Mouse (Mus musculus) limb, embryonic 14.5 days (tissue): ENCODE measurements at regions not wholly inside any gene's neighbourhood (a gene's known extent, or its start where the extent isn't known, plus 50 kb on each side); places are given as distances from the start of the nearest gene placed in this dataset.

Experiments
- ATAC-seq: fragments of 200-750 bp; cut with Nextera tagmentation; 2 replicates; pipeline ENCODE4 v1.8.0; 2017; ENCODE audit warnings: low read depth, moderate number of reproducible peaks, moderate TSS enrichment; ENCODE audit not compliant: low FRiP score
- DNase-seq: peaks from one replicate; pipeline ENCODE4 v3.0.0-alpha.2; 2015; ENCODE audit warnings: low spot score
- H3K27ac ChIP-seq: fragments of 300-500 bp; sonication (generic); replicated peaks from 2 replicates; pipeline ENCODE4 v1.5.1; 2014; ENCODE audit warnings: low read depth, mild to moderate bottlenecking, low read length, moderate library complexity, mixed read lengths
- H3K27me3 ChIP-seq: fragments of 300-500 bp; sonication (generic); 2 replicates; pipeline ENCODE4 v1.6.1; 2014; ENCODE audit warnings: low read length, mixed read lengths; ENCODE audit not compliant: control insufficient read depth, insufficient read depth
- H3K36me3 ChIP-seq: fragments of 300-500 bp; sonication (generic); 2 replicates; pipeline ENCODE4 v1.6.1; 2014; ENCODE audit warnings: mild to moderate bottlenecking, low read length, moderate library complexity, mixed read lengths; ENCODE audit not compliant: control insufficient read depth, insufficient read depth
- H3K4me1 ChIP-seq: fragments of 300-500 bp; sonication (generic); 2 replicates; pipeline ENCODE4 v1.6.1; 2014; ENCODE audit warnings: antibody characterized with exemption, low read length, mixed read lengths; ENCODE audit not compliant: control insufficient read depth, insufficient read depth
- H3K4me2 ChIP-seq: fragments of 300-500 bp; sonication (generic); replicated peaks from 2 replicates; pipeline ENCODE4 v1.6.1; 2014; ENCODE audit warnings: low read depth, mild to moderate bottlenecking, low read length, moderate library complexity; ENCODE audit not compliant: severe bottlenecking
- H3K4me3 ChIP-seq: fragments of 300-500 bp; sonication (generic); replicated peaks from 2 replicates; pipeline ENCODE4 v1.5.1; 2014; ENCODE audit warnings: low read length
- H3K9ac ChIP-seq: fragments of 300-500 bp; sonication (generic); 2 replicates; pipeline ENCODE4 v1.6.1; 2014; ENCODE audit warnings: mild to moderate bottlenecking, low read depth, low read length, moderate library complexity; ENCODE audit not compliant: severe bottlenecking
- H3K9me3 ChIP-seq: fragments of 300-500 bp; sonication (generic); 2 replicates; pipeline ENCODE4 v1.6.1; 2016; ENCODE audit warnings: low read length; ENCODE audit not compliant: control insufficient read depth
- POLR2A ChIP-seq: fragments of 200-500 bp; IDR thresholded peaks from 2 replicates; pipeline ENCODE4 v1.8.0; 2012; ENCODE audit warnings: inconsistent platforms, mild to moderate bottlenecking, moderate library complexity, borderline replicate concordance; ENCODE audit not compliant: insufficient read depth, insufficient read length; ENCODE audit errors: extremely low read depth
- WGBS: fragments of 180-500 bp; shearing (Covaris S2); extraction: QIAGEN DNeasy Blood & Tissue Kit; methylation state at CpG from one replicate; pipeline ENCODE4 v1.1.7; 2014; 5-methylcytosine and 5-hydroxymethylcytosine counted together

GRCm38 (mm10) chr8:34319719-34320118, 208.2 kb upstream of the Gm10131 start:
- Histone ChIP-seq H3K36me3 (no peaks in the 10 kb centered on the region), H3K4me2 (no peak overlapping the region), H3K9me3 (no peaks in the 10 kb centered on the region), H3K27me3 (no peaks in the 10 kb centered on the region), H3K9ac (no peak overlapping the region), H3K27ac (no peak overlapping the region), H3K4me1 (no peaks in the 10 kb centered on the region), H3K4me3 (no peak overlapping the region)
- ATAC-seq (no peak), DNase-seq (no peak)
- WGBS, result 90% methylated on average over 5 of the region's 5 CpGs
- no peak for TF ChIP-seq POLR2A

GRCm38 (mm10) chr8:34315233-34315632, 203.7 kb upstream of the Gm10131 start:
- Histone ChIP-seq H3K4me1 (no peaks in the 10 kb centered on the region), H3K27me3 (no peaks in the 10 kb centered on the region), H3K4me3 (no peak overlapping the region), H3K9me3 (no peaks in the 10 kb centered on the region), H3K9ac (no peak overlapping the region), H3K27ac (no peak overlapping the region), H3K4me2 (no peak overlapping the region), H3K36me3 (no peaks in the 10 kb centered on the region)
- ATAC-seq, result no peak
- no peak for TF ChIP-seq POLR2A
- no peak for DNase-seq

GRCm38 (mm10) chr8:34305542-34306485, 194.3 kb upstream of the Gm10131 start:
- Histone ChIP-seq H3K27ac (no peak overlapping the region), H3K27me3 (no peaks in the 10 kb centered on the region), H3K9me3 (no peaks in the 10 kb centered on the region), H3K4me1 (peaks cover 4% of the 10 kb centered on the region; the same call in 1 of the 2 replicates), H3K9ac (no peak overlapping the region), H3K4me2 (no peak overlapping the region), H3K4me3 (no peak overlapping the region), H3K36me3 (no peaks in the 10 kb centered on the region)
- ATAC-seq, result 0 out of 2 replicates have a peak, but pooled peaks have one; percentile 30
- no peak for TF ChIP-seq POLR2A
- peak; percentile 62 for DNase-seq
- 19% methylated on average over 7 of the region's 7 CpGs for WGBS

GRCm38 (mm10) chr8:34303815-34304214, 192.3 kb upstream of the Gm10131 start:
- peaks cover 4% of the 10 kb centered on the region; the same call in 1 of the 2 replicates for H3K4me1 ChIP-seq
- H3K27me3 ChIP-seq, result no peaks in the 10 kb centered on the region
- H3K27ac ChIP-seq, result no peak overlapping the region
- no peak for TF ChIP-seq POLR2A
- no peak overlapping the region for H3K4me2 ChIP-seq
- no peaks in the 10 kb centered on the region for H3K9me3 ChIP-seq
- H3K9ac ChIP-seq, result no peak overlapping the region
- DNase-seq (no peak), ATAC-seq (no peak)
- 85% methylated on average over 11 of the region's 11 CpGs for WGBS
- H3K36me3 ChIP-seq, result no peaks in the 10 kb centered on the region
- no peak overlapping the region for H3K4me3 ChIP-seq

- H3K9ac ChIP-seq, result no peak overlapping the region
- H3K4me3 ChIP-seq, result no peak overlapping the region
- no peak for DNase-seq
- 56% methylated on average over 15 of the region's 15 CpGs for WGBS
- H3K27me3 ChIP-seq, result no peaks in the 10 kb centered on the region
- ATAC-seq, result no peak
- no peak overlapping the region for H3K27ac ChIP-seq
- no peak overlapping the region for H3K4me2 ChIP-seq
- H3K36me3 ChIP-seq, result no peaks in the 10 kb centered on the region
- H3K4me1 ChIP-seq, result no peaks in the 10 kb centered on the region
- H3K9me3 ChIP-seq, result no peaks in the 10 kb centered on the region
- no peak for TF ChIP-seq POLR2A
Measured at GRCm38 (mm10) chr8:34300331-34300903, 188.9 kb upstream of the Gm10131 start.
